Mouse (Mus musculus): ENCODE results near the gene Tlk2. TPM values are rescaled to one million over a fixed set of nuclear protein-coding genes. Genes with fewer than 3 reads are reported as not detected.

Gene Tlk2
- polyA plus RNA-seq, 1 experiment from 2014 or later, result 5.5 TPM

DNA sequence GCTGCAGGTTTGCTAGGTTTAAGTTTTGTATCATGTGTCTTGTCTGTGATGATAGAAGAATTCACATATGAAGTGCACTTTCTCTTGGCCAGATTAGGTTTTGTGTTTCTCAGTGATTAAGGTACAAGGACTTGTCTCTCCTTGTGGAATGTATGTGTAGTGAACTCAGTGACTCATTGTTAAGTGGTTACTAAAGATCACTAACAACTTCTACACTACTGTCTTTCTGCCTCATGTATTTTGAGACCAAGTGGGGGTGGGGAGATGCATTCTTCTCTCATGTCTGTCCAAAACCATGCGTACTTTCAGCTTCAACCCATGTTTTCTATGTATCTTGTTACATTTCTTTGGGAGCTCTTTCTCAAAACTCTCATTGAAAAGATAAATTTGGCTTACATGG lies 31.4 kb downstream of the Tlk2 start:
- ATAC-seq (ENCODE audit: low read depth), result no peak
- no peaks in the 10 kb centered on the region for H3K27me3 ChIP-seq (ENCODE audit: control insufficient read depth, insufficient read depth, low read depth, low read length)
- no peaks in the 10 kb centered on the region; the same call in 1 of the 2 replicates for H3K4me1 ChIP-seq (ENCODE audit: control insufficient read depth, low read depth, low read length)
- H3K9ac ChIP-seq (ENCODE audit: low read depth, low read length), result no peak overlapping the region
- H3K36me3 ChIP-seq (ENCODE audit: control insufficient read depth, insufficient read depth), result peaks cover 33% of the 10 kb centered on the region
- H3K27ac ChIP-seq (ENCODE audit: low read length), result no peak overlapping the region
- H3K4me2 ChIP-seq (ENCODE audit: low read depth, low read length), result no peak overlapping the region
- 85% methylated on average over 1 of the region's 1 CpGs for WGBS (ENCODE audit: insufficient replicate concordance)
- H3K9me3 ChIP-seq (replicated peaks; ENCODE audit: control insufficient read depth, low read length), result no peaks in the 10 kb centered on the region
- H3K4me3 ChIP-seq (ENCODE audit: low read depth, low read length), result no peak overlapping the region

DNA sequence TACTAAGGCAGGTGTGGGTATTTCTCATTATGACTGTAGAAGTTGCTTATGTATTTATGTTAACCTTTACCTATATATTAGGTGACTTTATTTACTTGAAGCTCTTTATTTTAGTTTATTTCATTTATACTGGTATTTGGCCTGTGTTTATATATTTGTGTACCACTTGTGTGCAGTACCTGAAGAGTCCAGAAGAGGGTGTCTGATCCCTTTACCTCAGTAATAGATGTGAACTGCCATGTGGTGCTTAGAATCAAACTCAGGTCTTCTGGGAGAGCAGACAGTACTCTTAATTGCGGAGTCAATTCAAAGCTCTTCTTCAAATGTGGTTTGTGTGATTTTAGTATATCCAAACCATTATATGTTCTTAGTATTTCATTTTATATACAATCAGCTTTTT lies 35.6 kb downstream of the Tlk2 start:
- no peak for ATAC-seq (ENCODE audit: low read depth)
- Histone ChIP-seq H3K27me3 (ENCODE audit: control insufficient read depth, insufficient read depth, low read depth, low read length) (no peaks in the 10 kb centered on the region), H3K36me3 (ENCODE audit: control insufficient read depth, insufficient read depth) (peaks cover 31% of the 10 kb centered on the region), H3K27ac (ENCODE audit: low read length) (no peak overlapping the region), H3K9ac (ENCODE audit: low read depth, low read length) (no peak overlapping the region), H3K4me3 (ENCODE audit: low read depth, low read length) (no peak overlapping the region), H3K9me3 (replicated peaks; ENCODE audit: control insufficient read depth, low read length) (no peaks in the 10 kb centered on the region), H3K4me1 (ENCODE audit: control insufficient read depth, low read depth, low read length) (no peaks in the 10 kb centered on the region), H3K4me2 (ENCODE audit: low read depth, low read length) (no peak overlapping the region)
- 98% methylated on average over 1 of the region's 1 CpGs for WGBS (ENCODE audit: insufficient replicate concordance)

DNA sequence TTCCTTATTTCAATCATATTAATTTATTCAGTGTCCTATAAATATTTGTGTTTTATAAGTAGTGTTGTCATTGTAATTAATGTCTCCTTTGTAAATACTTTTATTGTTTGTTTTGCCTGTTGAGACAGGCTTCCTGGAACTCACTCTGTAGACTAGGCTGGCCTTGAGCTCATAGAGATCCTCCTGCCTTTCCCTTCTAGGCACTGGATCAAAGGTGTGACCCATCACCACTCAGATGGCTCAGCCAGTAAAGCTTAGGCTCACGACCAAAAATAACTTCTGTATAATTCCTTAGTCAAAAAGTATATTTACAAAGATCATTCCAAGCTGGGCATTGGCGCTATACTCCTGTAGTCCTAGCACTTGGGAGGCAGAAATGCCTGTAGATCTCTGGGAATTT lies 39.2 kb downstream of the Tlk2 start:
- WGBS (ENCODE audit: insufficient replicate concordance), result 76% methylated on average over 2 of the region's 2 CpGs
- no peak overlapping the region for H3K27ac ChIP-seq (ENCODE audit: low read length)
- no peaks in the 10 kb centered on the region for H3K4me1 ChIP-seq (ENCODE audit: control insufficient read depth, low read depth, low read length)
- H3K4me3 ChIP-seq (ENCODE audit: low read depth, low read length), result no peak overlapping the region
- no peak overlapping the region for H3K4me2 ChIP-seq (ENCODE audit: low read depth, low read length)
- H3K36me3 ChIP-seq (ENCODE audit: control insufficient read depth, insufficient read depth), result peaks cover 28% of the 10 kb centered on the region
- no peak overlapping the region for H3K9ac ChIP-seq (ENCODE audit: low read depth, low read length)
- no peak for ATAC-seq (ENCODE audit: low read depth)
- no peaks in the 10 kb centered on the region for H3K27me3 ChIP-seq (ENCODE audit: control insufficient read depth, insufficient read depth, low read depth, low read length)
- H3K9me3 ChIP-seq (replicated peaks; ENCODE audit: control insufficient read depth, low read length), result no peaks in the 10 kb centered on the region

DNA sequence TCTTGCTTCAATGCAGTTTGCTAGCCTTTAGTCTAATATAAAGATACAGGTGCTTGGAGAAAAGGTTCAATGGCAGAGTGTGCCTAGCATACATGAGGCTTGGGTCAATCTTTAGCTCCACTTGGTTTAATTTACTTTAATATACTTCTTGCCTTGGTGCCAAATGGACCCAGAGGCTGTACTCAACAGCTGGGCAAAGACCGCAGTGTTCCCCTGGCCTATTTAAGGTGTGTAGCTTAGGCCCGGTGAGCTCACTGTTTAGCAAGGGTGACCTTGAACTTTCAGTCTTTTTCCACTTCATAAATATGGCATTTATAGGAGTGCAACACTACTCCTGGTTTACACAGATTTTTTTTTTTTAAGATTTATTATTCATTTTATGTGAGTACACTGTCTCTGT lies 55.9 kb downstream of the Tlk2 start:
- H3K36me3 ChIP-seq (ENCODE audit: control insufficient read depth, insufficient read depth), result peaks cover 7% of the 10 kb centered on the region; the same call in 1 of the 2 replicates
- no peak overlapping the region for H3K9ac ChIP-seq (ENCODE audit: low read depth, low read length)
- no peaks in the 10 kb centered on the region for H3K4me1 ChIP-seq (ENCODE audit: control insufficient read depth, low read depth, low read length)
- no peak overlapping the region for H3K4me2 ChIP-seq (ENCODE audit: low read depth, low read length)
- no peak for ATAC-seq (ENCODE audit: low read depth)
- H3K27ac ChIP-seq (ENCODE audit: low read length), result no peak overlapping the region
- 88% methylated on average over 2 of the region's 2 CpGs for WGBS (ENCODE audit: insufficient replicate concordance)
- no peak overlapping the region for H3K4me3 ChIP-seq (ENCODE audit: low read depth, low read length)
- no peaks in the 10 kb centered on the region for H3K9me3 ChIP-seq (replicated peaks; ENCODE audit: control insufficient read depth, low read length)
- no peaks in the 10 kb centered on the region for H3K27me3 ChIP-seq (ENCODE audit: control insufficient read depth, insufficient read depth, low read depth, low read length)

DNA sequence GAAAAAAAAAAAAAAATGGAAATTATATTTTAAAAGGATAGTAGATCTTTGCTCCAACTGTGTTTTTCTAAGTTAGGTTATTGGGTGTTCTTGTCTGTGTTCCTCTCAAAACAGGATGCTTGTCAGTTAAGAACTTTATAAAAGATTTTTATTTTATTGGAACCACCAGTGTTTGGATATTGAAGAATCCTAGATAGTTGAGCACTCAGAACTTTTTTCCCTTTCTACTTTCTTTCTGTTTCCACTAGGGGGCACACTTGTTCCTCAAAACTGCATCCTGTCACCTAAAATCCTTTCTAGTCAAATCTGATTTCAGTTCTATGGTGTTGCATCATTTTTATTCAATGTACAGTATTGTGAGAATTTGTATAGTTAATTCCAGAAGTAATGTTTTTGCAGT lies 62.4 kb downstream of the Tlk2 start:
- Histone ChIP-seq H3K4me2 (ENCODE audit: low read depth, low read length) (no peak overlapping the region), H3K36me3 (ENCODE audit: control insufficient read depth, insufficient read depth) (peaks cover 21% of the 10 kb centered on the region), H3K9ac (ENCODE audit: low read depth, low read length) (no peak overlapping the region), H3K9me3 (replicated peaks; ENCODE audit: control insufficient read depth, low read length) (no peaks in the 10 kb centered on the region), H3K4me1 (ENCODE audit: control insufficient read depth, low read depth, low read length) (no peaks in the 10 kb centered on the region), H3K27ac (ENCODE audit: low read length) (no peak overlapping the region), H3K4me3 (ENCODE audit: low read depth, low read length) (no peak overlapping the region), H3K27me3 (ENCODE audit: control insufficient read depth, insufficient read depth, low read depth, low read length) (no peaks in the 10 kb centered on the region)
- no peak for ATAC-seq (ENCODE audit: low read depth)

DNA sequence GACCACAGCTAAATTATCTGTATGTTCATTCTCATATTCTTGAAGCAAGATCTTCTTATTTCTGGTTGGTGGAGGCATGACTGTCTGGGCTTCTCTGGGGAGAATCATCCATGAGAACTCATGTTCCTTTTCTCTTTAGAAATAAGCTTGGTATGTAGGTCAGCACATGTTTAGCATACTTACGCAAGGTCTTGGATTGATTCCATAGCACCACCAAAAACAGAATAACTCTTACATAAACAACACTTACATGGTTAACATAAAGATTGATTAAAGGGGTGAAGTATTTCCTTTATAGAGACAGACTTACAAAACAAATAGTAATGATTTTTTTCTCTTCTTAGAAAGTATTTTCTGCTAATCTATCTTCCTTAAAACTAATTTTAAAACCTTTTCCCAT lies 67.8 kb downstream of the Tlk2 start:
- Histone ChIP-seq H3K4me2 (ENCODE audit: low read depth, low read length) (no peak overlapping the region), H3K9me3 (replicated peaks; ENCODE audit: control insufficient read depth, low read length) (no peaks in the 10 kb centered on the region), H3K9ac (ENCODE audit: low read depth, low read length) (no peak overlapping the region), H3K4me3 (ENCODE audit: low read depth, low read length) (no peak overlapping the region), H3K27ac (ENCODE audit: low read length) (no peak overlapping the region), H3K4me1 (ENCODE audit: control insufficient read depth, low read depth, low read length) (no peaks in the 10 kb centered on the region), H3K36me3 (ENCODE audit: control insufficient read depth, insufficient read depth) (peaks cover 49% of the 10 kb centered on the region), H3K27me3 (ENCODE audit: control insufficient read depth, insufficient read depth, low read depth, low read length) (no peaks in the 10 kb centered on the region)
- WGBS (ENCODE audit: insufficient replicate concordance), result 87% methylated on average over 1 of the region's 1 CpGs
- no peak for ATAC-seq (ENCODE audit: low read depth)

DNA sequence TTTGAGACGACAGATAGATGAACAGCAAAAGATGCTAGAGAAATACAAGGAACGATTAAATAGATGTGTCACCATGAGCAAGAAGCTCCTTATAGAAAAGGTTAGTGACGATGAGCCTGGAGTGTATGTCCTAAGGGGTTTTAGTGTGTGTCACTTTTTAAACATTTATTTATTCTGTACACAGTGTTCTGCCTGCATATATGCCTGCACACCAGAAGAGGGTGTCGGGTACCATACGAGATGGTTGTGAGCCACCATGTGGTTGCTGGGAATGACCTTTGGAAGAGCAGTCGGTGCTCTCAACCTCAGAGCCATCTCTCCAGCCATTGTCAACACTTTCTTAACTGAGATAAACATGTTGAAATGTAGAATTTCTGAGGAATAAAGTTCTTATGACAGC lies 68.2 kb downstream of the Tlk2 start:
- 82% methylated on average over 6 of the region's 6 CpGs for WGBS (ENCODE audit: insufficient replicate concordance)
- no peak overlapping the region for H3K27ac ChIP-seq (ENCODE audit: low read length)
- H3K4me2 ChIP-seq (ENCODE audit: low read depth, low read length), result no peak overlapping the region
- peaks cover 51% of the 10 kb centered on the region for H3K36me3 ChIP-seq (ENCODE audit: control insufficient read depth, insufficient read depth)
- no peak overlapping the region for H3K9ac ChIP-seq (ENCODE audit: low read depth, low read length)
- no peak for ATAC-seq (ENCODE audit: low read depth)
- H3K4me3 ChIP-seq (ENCODE audit: low read depth, low read length), result no peak overlapping the region
- no peaks in the 10 kb centered on the region for H3K9me3 ChIP-seq (replicated peaks; ENCODE audit: control insufficient read depth, low read length)
- H3K27me3 ChIP-seq (ENCODE audit: control insufficient read depth, insufficient read depth, low read depth, low read length), result no peaks in the 10 kb centered on the region
- H3K4me1 ChIP-seq (ENCODE audit: control insufficient read depth, low read depth, low read length), result no peaks in the 10 kb centered on the region

DNA sequence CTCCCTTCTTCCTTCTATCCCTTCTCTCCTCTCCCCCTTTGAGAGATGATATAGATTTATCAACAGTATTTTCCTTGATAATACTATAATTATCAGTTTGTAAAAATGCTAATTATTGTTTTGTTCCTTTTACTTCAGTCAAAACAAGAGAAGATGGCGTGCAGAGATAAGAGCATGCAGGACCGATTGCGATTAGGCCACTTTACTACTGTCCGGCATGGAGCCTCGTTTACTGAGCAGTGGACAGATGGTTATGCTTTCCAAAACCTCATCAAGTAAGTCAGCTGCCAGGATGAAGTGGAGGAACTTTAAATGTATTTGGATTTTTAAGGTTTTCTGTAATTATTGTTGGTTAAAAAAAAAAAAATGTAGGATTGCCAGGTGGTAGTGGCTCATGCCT lies 68.7 kb downstream of the Tlk2 start:
- H3K27ac ChIP-seq (ENCODE audit: low read length), result no peak overlapping the region
- H3K9ac ChIP-seq (ENCODE audit: low read depth, low read length), result no peak overlapping the region
- 93% methylated on average over 5 of the region's 5 CpGs for WGBS (ENCODE audit: insufficient replicate concordance)
- H3K4me3 ChIP-seq (ENCODE audit: low read depth, low read length), result no peak overlapping the region
- ATAC-seq (ENCODE audit: low read depth), result no peak
- no peak overlapping the region for H3K4me2 ChIP-seq (ENCODE audit: low read depth, low read length)
- no peaks in the 10 kb centered on the region for H3K9me3 ChIP-seq (replicated peaks; ENCODE audit: control insufficient read depth, low read length)
- no peaks in the 10 kb centered on the region for H3K27me3 ChIP-seq (ENCODE audit: control insufficient read depth, insufficient read depth, low read depth, low read length)
- H3K4me1 ChIP-seq (ENCODE audit: control insufficient read depth, low read depth, low read length), result no peaks in the 10 kb centered on the region
- H3K36me3 ChIP-seq (ENCODE audit: control insufficient read depth, insufficient read depth), result peaks cover 46% of the 10 kb centered on the region

DNA sequence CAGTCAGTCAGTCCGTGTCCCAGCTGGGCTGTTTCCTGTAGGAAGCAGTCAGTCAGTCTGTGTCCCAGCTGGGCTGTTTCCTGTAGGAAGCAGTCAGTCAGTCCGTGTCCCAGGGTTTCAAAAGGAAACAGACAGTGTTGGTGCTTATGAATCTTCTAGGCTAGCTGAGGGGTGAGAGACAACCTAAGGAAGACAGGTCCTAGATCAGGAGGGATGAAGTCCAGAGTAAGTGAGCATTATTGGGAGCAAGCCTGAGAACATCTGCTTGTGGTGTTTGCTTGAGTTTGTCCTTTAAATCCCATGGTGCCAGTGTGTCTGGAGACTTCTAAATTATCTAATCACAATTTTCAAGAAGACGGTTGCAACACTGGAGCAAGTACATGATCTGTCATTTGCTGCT lies 81.1 kb downstream of the Tlk2 start:
- ATAC-seq (ENCODE audit: low read depth), result no peak
- no peak overlapping the region for H3K4me3 ChIP-seq (ENCODE audit: low read depth, low read length)
- no peak overlapping the region for H3K27ac ChIP-seq (ENCODE audit: low read length)

DNA sequence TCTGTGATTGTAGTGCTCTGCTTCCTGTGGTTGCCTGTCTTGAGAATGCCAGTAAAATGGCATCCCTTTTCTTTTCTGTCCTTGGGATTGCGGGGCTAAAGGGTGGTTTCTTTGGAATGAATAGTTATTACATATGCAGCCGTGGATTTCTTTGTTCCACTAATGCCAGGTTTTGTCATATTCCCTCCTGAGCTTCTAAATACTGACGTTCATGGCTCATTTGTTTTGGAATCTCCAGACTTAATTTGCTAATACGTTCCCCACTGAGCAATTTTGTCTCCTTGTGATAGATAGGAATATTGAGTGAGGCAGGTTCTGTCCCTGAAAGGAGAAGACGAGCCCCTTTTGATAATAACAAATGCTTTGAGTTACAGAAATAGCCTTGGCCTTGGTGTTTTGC lies 82.5 kb downstream of the Tlk2 start:
- no peaks in the 10 kb centered on the region for H3K27me3 ChIP-seq (ENCODE audit: control insufficient read depth, insufficient read depth, low read depth, low read length)
- 84% methylated on average over 5 of the region's 5 CpGs for WGBS (ENCODE audit: insufficient replicate concordance)
- no peaks in the 10 kb centered on the region for H3K9me3 ChIP-seq (replicated peaks; ENCODE audit: control insufficient read depth, low read length)
- no peaks in the 10 kb centered on the region for H3K4me1 ChIP-seq (ENCODE audit: control insufficient read depth, low read depth, low read length)
- H3K9ac ChIP-seq (ENCODE audit: low read depth, low read length), result no peak overlapping the region
- ATAC-seq (ENCODE audit: low read depth), result no peak
- H3K4me2 ChIP-seq (ENCODE audit: low read depth, low read length), result no peak overlapping the region
- no peak overlapping the region for H3K27ac ChIP-seq (ENCODE audit: low read length)
- H3K36me3 ChIP-seq (ENCODE audit: control insufficient read depth, insufficient read depth), result peaks cover 27% of the 10 kb centered on the region
- H3K4me3 ChIP-seq (ENCODE audit: low read depth, low read length), result no peak overlapping the region

More for the DNA sequence above, 81.1 kb downstream of the Tlk2 start:
- H3K9me3 ChIP-seq (replicated peaks; ENCODE audit: control insufficient read depth, low read length), result no peaks in the 10 kb centered on the region
- no peaks in the 10 kb centered on the region for H3K27me3 ChIP-seq (ENCODE audit: control insufficient read depth, insufficient read depth, low read depth, low read length)
- peaks cover 32% of the 10 kb centered on the region for H3K36me3 ChIP-seq (ENCODE audit: control insufficient read depth, insufficient read depth)
- H3K9ac ChIP-seq (ENCODE audit: low read depth, low read length), result no peak overlapping the region
- no peak overlapping the region for H3K4me2 ChIP-seq (ENCODE audit: low read depth, low read length)
- no peaks in the 10 kb centered on the region for H3K4me1 ChIP-seq (ENCODE audit: control insufficient read depth, low read depth, low read length)
- WGBS (ENCODE audit: insufficient replicate concordance), result 62% methylated on average over 2 of the region's 3 CpGs

Data from liver, embryonic 16.5 days (tissue).